Mouse (Mus musculus) embryonic facial prominence, embryonic 13.5 days (tissue): ENCODE results near the gene Clec16a. TPM values are rescaled to one million over a fixed set of nuclear protein-coding genes. Genes with fewer than 3 reads are reported as not detected.

ENCODE experiments used
- ATAC-seq: fragments of 200-750 bp; cut with Nextera tagmentation; 2 replicates; pipeline ENCODE4 v1.8.0; 2017; ENCODE audit warnings: low read depth; ENCODE audit not compliant: insufficient number of reproducible peaks, insufficient read depth, low FRiP score, low TSS enrichment
- H3K27ac ChIP-seq: fragments of 300-500 bp; sonication (generic); 2 replicates; pipeline ENCODE4 v1.5.1; 2015; ENCODE audit warnings: moderate library complexity, mild to moderate bottlenecking, inconsistent platforms
- H3K27me3 ChIP-seq: fragments of 300-500 bp; sonication (generic); 2 replicates; pipeline ENCODE4 v1.6.1; 2015; ENCODE audit warnings: mild to moderate bottlenecking, inconsistent platforms
- H3K36me3 ChIP-seq: fragments of 300-500 bp; sonication (generic); 2 replicates; pipeline ENCODE4 v1.6.1; 2015; ENCODE audit warnings: mild to moderate bottlenecking, inconsistent platforms
- H3K4me1 ChIP-seq: fragments of 300-500 bp; sonication (generic); 2 replicates; pipeline ENCODE4 v1.6.1; 2015; ENCODE audit warnings: inconsistent platforms
- H3K4me2 ChIP-seq: fragments of 300-500 bp; sonication (generic); 2 replicates; pipeline ENCODE4 v1.6.1; 2015; ENCODE audit warnings: moderate library complexity, mild to moderate bottlenecking, inconsistent platforms
- H3K4me3 ChIP-seq: fragments of 300-500 bp; sonication (generic); 2 replicates; pipeline ENCODE4 v1.5.1; 2015; ENCODE audit warnings: mild to moderate bottlenecking, inconsistent platforms
- H3K9ac ChIP-seq: fragments of 300-500 bp; sonication (generic); 2 replicates; pipeline ENCODE4 v1.6.1; 2015; ENCODE audit warnings: mild to moderate bottlenecking, inconsistent platforms
- H3K9me3 ChIP-seq: fragments of 300-500 bp; sonication (generic); 2 replicates; pipeline ENCODE4 v1.6.1; 2016; ENCODE audit warnings: inconsistent platforms
- WGBS: fragments of 180-500 bp; shearing (Covaris S2); methylation state at CpG from one replicate; pipeline ENCODE4 v1.1.7; 2015; ENCODE audit warnings: mixed read lengths; 5-methylcytosine and 5-hydroxymethylcytosine counted together
- polyA plus RNA-seq: library from polyadenylated mRNA; unstranded; fragments of >200 nt; fragmentation: Nextera tagmentation; extraction: Ambion mirVana; gene quantifications from 2 replicates; pipeline ENCODE4 v1.2.1, GENCODE M21; 2015

Gene Clec16a
- polyA plus RNA-seq, 1 experiment from 2014 or later: 42.0 TPM

- WGBS: 73% methylated on average over 7 of the region's 7 CpGs
- H3K4me2 ChIP-seq: no peak overlapping the region
- H3K27ac ChIP-seq: no peak overlapping the region
- ATAC-seq: no peak
- no peaks in the 10 kb centered on the region for H3K36me3 ChIP-seq
- peaks cover 32% of the 10 kb centered on the region for H3K4me1 ChIP-seq
- H3K9me3 ChIP-seq: no peaks in the 10 kb centered on the region
- no peak overlapping the region for H3K4me3 ChIP-seq
- H3K9ac ChIP-seq: no peak overlapping the region
- no peaks in the 10 kb centered on the region for H3K27me3 ChIP-seq
Observed at GRCm38 (mm10) chr16:10668991-10669703, 124.0 kb downstream of the Clec16a start.

GRCm38 (mm10) chr16:10669936-10670335, 124.8 kb downstream of the Clec16a start:
- H3K36me3 ChIP-seq: no peaks in the 10 kb centered on the region
- no peak overlapping the region for H3K27ac ChIP-seq
- H3K4me1 ChIP-seq: peaks cover 26% of the 10 kb centered on the region
- 70% methylated on average over 3 of the region's 3 CpGs for WGBS
- no peak for ATAC-seq
- H3K4me2 ChIP-seq: no peak overlapping the region
- H3K9me3 ChIP-seq: no peaks in the 10 kb centered on the region
- no peaks in the 10 kb centered on the region for H3K27me3 ChIP-seq
- no peak overlapping the region for H3K9ac ChIP-seq
- H3K4me3 ChIP-seq: no peak overlapping the region

GRCm38 (mm10) chr16:10672490-10672889, 127.4 kb downstream of the Clec16a start:
- Histone ChIP-seq H3K36me3 (no peaks in the 10 kb centered on the region), H3K4me1 (peaks cover 16% of the 10 kb centered on the region; the same call in 1 of the 2 replicates), H3K27me3 (no peaks in the 10 kb centered on the region), H3K9ac (no peak overlapping the region), H3K4me3 (no peak overlapping the region), H3K27ac (no peak overlapping the region), H3K4me2 (no peak overlapping the region), H3K9me3 (no peaks in the 10 kb centered on the region)
- ATAC-seq: no peak

- Histone ChIP-seq H3K27ac (no peak overlapping the region), H3K9me3 (no peaks in the 10 kb centered on the region), H3K36me3 (no peaks in the 10 kb centered on the region), H3K4me2 (no peak overlapping the region), H3K4me3 (no peak overlapping the region), H3K9ac (no peak overlapping the region), H3K27me3 (no peaks in the 10 kb centered on the region), H3K4me1 (peaks cover 9% of the 10 kb centered on the region; the same call in 1 of the 2 replicates)
- ATAC-seq: no peak
- WGBS: 59% methylated on average over 2 of the region's 2 CpGs
Observed at GRCm38 (mm10) chr16:10674020-10674419, 128.9 kb downstream of the Clec16a start.

- no peaks in the 10 kb centered on the region for H3K27me3 ChIP-seq
- H3K27ac ChIP-seq: no peak overlapping the region
- WGBS: 69% methylated on average over 2 of the region's 2 CpGs
- no peak for ATAC-seq
- H3K4me3 ChIP-seq: no peak overlapping the region
- no peak overlapping the region for H3K4me2 ChIP-seq
- H3K9ac ChIP-seq: no peak overlapping the region
- no peaks in the 10 kb centered on the region for H3K9me3 ChIP-seq
- H3K4me1 ChIP-seq: peaks cover 5% of the 10 kb centered on the region; the same call in 1 of the 2 replicates
- no peaks in the 10 kb centered on the region for H3K36me3 ChIP-seq
Observed at GRCm38 (mm10) chr16:10674957-10675356, 129.8 kb downstream of the Clec16a start.

GRCm38 (mm10) chr16:10675612-10676011, 130.5 kb downstream of the Clec16a start:
- Histone ChIP-seq H3K27me3 (no peaks in the 10 kb centered on the region), H3K27ac (no peak overlapping the region), H3K4me1 (peaks cover 3% of the 10 kb centered on the region; the same call in 1 of the 2 replicates), H3K9me3 (no peaks in the 10 kb centered on the region), H3K9ac (no peak overlapping the region), H3K4me3 (no peak overlapping the region), H3K4me2 (no peak overlapping the region), H3K36me3 (no peaks in the 10 kb centered on the region)
- WGBS: 76% methylated on average over 1 of the region's 1 CpGs
- no peak for ATAC-seq

- Histone ChIP-seq H3K9ac (no peak overlapping the region), H3K4me2 (no peak overlapping the region), H3K4me1 (peaks cover 3% of the 10 kb centered on the region; the same call in 1 of the 2 replicates), H3K27me3 (no peaks in the 10 kb centered on the region), H3K36me3 (no peaks in the 10 kb centered on the region), H3K4me3 (no peak overlapping the region), H3K9me3 (no peaks in the 10 kb centered on the region), H3K27ac (no peak overlapping the region)
- no peak for ATAC-seq
- WGBS: 77% methylated on average over 3 of the region's 3 CpGs
Observed at GRCm38 (mm10) chr16:10676461-10677066, 131.4 kb downstream of the Clec16a start.

GRCm38 (mm10) chr16:10682521-10682920, 137.4 kb downstream of the Clec16a start:
- H3K27me3 ChIP-seq: no peaks in the 10 kb centered on the region
- 73% methylated on average over 2 of the region's 2 CpGs for WGBS
- no peak overlapping the region for H3K27ac ChIP-seq
- H3K9me3 ChIP-seq: no peaks in the 10 kb centered on the region
- H3K4me2 ChIP-seq: no peak overlapping the region
- H3K4me3 ChIP-seq: no peak overlapping the region
- no peak for ATAC-seq
- no peaks in the 10 kb centered on the region for H3K4me1 ChIP-seq
- H3K36me3 ChIP-seq: no peaks in the 10 kb centered on the region
- H3K9ac ChIP-seq: no peak overlapping the region

- no peaks in the 10 kb centered on the region for H3K36me3 ChIP-seq
- no peak overlapping the region for H3K9ac ChIP-seq
- H3K4me1 ChIP-seq: no peaks in the 10 kb centered on the region
- H3K27ac ChIP-seq: no peak overlapping the region
- no peaks in the 10 kb centered on the region for H3K27me3 ChIP-seq
- no peak for ATAC-seq
- no peak overlapping the region for H3K4me2 ChIP-seq
- no peak overlapping the region for H3K4me3 ChIP-seq
- H3K9me3 ChIP-seq: no peaks in the 10 kb centered on the region
- whole genome bisulfite sequencing: 78% methylated on average over 8 of the region's 8 CpGs
Observed at GRCm38 (mm10) chr16:10683193-10684000, 138.3 kb downstream of the Clec16a start.

GRCm38 (mm10) chr16:10689748-10690318, 144.7 kb downstream of the Clec16a start:
- Histone ChIP-seq H3K4me1 (peaks cover 7% of the 10 kb centered on the region; the same call in 1 of the 2 replicates), H3K27ac (no peak overlapping the region), H3K4me2 (no peak overlapping the region), H3K27me3 (no peaks in the 10 kb centered on the region), H3K4me3 (no peak overlapping the region), H3K9ac (no peak overlapping the region), H3K36me3 (no peaks in the 10 kb centered on the region; the same call in 1 of the 2 replicates), H3K9me3 (no peaks in the 10 kb centered on the region)
- no peak for ATAC-seq
- WGBS: 76% methylated on average over 6 of the region's 6 CpGs

- Histone ChIP-seq H3K36me3 (no peaks in the 10 kb centered on the region; the same call in 1 of the 2 replicates), H3K4me1 (peaks cover 11% of the 10 kb centered on the region; the same call in 1 of the 2 replicates), H3K4me2 (no peak overlapping the region), H3K27ac (no peak overlapping the region), H3K27me3 (no peaks in the 10 kb centered on the region), H3K9ac (no peak overlapping the region), H3K9me3 (no peaks in the 10 kb centered on the region), H3K4me3 (no peak overlapping the region)
- 83% methylated on average over 3 of the region's 3 CpGs for WGBS
- ATAC-seq: no peak
Observed at GRCm38 (mm10) chr16:10690442-10690841, 145.3 kb downstream of the Clec16a start.
